Mouse (Mus musculus): Measurements from ENCODE around the gene Capza1. TPM values are rescaled to one million over a fixed set of nuclear protein-coding genes. Genes with fewer than 3 reads are reported as not detected.
A peak's percentile ranks its signal among the peaks of the same experiment; 100 is the strongest.
"Not testable (repeated sequence)": the region's sequence is repeated elsewhere in the genome, so short reads cannot be mapped to it uniquely, and the experiment has no call there.

Gene Capza1
- polyA plus RNA-seq, 1 experiment from 2014 or later, result 200 TPM

DNA sequence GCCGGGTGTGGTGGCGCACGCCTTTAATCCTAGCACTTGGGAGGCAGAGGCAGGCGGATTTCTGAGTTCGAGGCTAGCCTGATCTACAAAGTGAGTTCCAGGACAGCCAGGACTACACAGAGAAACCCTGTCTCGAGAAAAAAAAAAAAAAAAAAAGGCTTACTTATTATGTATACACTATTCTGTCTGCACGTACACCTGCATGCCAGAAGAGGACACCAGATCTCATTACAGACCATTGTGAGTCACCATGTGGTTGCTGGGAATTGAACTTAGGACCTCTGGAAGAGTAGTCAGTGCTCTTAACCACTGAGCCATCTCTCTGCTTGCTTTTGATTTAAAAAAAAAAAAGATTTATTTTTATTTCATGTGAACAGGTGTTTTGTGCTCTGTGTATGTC, 51.1 kb downstream of the Capza1 start:
- H3K9me3 ChIP-seq (replicated peaks); H3K4me3 ChIP-seq; H3K27me3 ChIP-seq (ENCODE audit: low read depth, poor library complexity, severe bottlenecking); H3K27ac ChIP-seq; DNase-seq (ENCODE audit: low spot score): not testable (repeated sequence)
- 93% methylated on average over 7 of the region's 7 CpGs for whole genome bisulfite sequencing
- peaks cover 30% of the 10 kb centered on the region for H3K36me3 ChIP-seq
- H3K4me1 ChIP-seq, result peaks cover 13% of the 10 kb centered on the region

DNA sequence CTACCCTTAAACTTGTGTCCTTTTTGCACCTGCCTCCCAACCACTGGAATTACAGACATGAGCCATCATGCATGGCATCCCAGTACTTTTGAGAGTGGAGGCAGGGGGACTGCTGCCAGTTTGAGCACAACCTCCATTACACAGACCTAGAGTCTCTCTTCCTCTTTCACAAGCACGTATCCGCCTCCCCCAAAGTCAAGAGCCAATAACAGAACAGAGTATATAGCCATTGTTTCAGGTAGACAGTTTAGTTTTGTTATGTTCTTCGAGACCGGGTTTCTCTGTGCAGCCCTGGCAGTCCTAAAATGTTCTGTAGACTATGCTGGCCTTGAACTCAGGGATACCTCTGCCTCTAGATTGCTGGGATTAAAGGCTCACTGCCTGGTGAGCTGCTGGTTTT, 52.1 kb downstream of the Capza1 start:
- WGBS, result 87% methylated on average over 4 of the region's 4 CpGs
- Histone ChIP-seq H3K27ac (no peak overlapping the region), H3K4me3 (no peak overlapping the region), H3K9me3 (replicated peaks) (no peaks in the 10 kb centered on the region), H3K27me3 (ENCODE audit: low read depth, poor library complexity, severe bottlenecking) (no peaks in the 10 kb centered on the region), H3K36me3 (peaks cover 30% of the 10 kb centered on the region), H3K4me1 (peaks cover 8% of the 10 kb centered on the region)
- DNase-seq (ENCODE audit: low spot score), result no peak

DNA sequence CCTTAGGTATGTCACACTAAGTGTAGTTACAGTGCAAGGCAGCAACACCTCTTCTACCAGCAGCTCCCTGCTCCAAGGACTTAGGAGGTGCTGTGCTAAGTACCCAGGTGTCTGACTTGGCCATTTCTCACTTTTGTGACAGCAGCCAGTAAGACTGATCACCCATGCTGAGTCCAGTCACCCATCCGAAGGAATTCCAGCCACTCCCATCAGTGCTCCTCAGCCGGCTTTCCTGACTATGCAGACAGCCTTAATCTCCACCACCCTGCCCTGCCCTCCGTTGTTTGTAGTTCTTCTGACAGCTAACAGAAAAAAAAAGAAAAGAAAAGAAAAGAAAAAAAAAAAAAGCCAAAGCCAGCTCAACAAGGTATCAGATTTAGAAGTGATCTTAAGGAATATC, 52.6 kb downstream of the Capza1 start:
- H3K27me3 ChIP-seq (ENCODE audit: low read depth, poor library complexity, severe bottlenecking), result no peaks in the 10 kb centered on the region
- no peak overlapping the region for H3K27ac ChIP-seq
- no peaks in the 10 kb centered on the region for H3K9me3 ChIP-seq (replicated peaks)
- peaks cover 32% of the 10 kb centered on the region for H3K36me3 ChIP-seq
- no peak for DNase-seq (ENCODE audit: low spot score)
- peaks cover 3% of the 10 kb centered on the region for H3K4me1 ChIP-seq
- no peak overlapping the region for H3K4me3 ChIP-seq
- 17% methylated on average over 3 of the region's 3 CpGs for WGBS

DNA sequence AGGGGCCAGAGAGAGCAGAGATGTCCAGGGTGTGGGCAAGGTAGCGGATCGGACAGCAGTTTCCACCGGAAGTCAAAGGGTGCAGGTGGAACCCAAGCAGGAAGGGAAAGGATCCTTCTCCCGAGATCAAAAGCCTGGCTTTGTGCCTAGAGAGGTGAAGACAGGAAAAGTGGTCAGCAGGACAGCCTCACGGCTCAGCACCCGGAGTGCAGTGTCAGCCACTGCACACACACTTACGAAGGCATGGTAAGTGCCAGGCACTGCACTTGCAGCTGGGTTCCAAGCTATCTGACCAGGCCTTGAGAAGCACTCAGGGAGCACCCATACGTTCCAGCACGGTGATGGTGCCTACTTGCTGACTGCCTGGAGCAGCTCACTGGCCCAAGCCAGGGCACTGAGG, 58.8 kb downstream of the Capza1 start:
- Histone ChIP-seq H3K36me3 (peaks cover 53% of the 10 kb centered on the region), H3K9me3 (replicated peaks) (no peaks in the 10 kb centered on the region)

GRCm38 (mm10) chr3:104804312-104804711, 60.0 kb downstream of the Capza1 start:
- no peak overlapping the region for H3K27ac ChIP-seq
- H3K4me3 ChIP-seq, result no peak overlapping the region
- H3K36me3 ChIP-seq, result peaks cover 65% of the 10 kb centered on the region
- H3K27me3 ChIP-seq (ENCODE audit: low read depth, poor library complexity, severe bottlenecking), result no peaks in the 10 kb centered on the region
- DNase-seq (ENCODE audit: low spot score), result no peak
- H3K4me1 ChIP-seq, result peaks cover 7% of the 10 kb centered on the region
- WGBS, result 92% methylated on average over 10 of the region's 10 CpGs
- no peaks in the 10 kb centered on the region for H3K9me3 ChIP-seq (replicated peaks)

More for the DNA sequence above, 58.8 kb downstream of the Capza1 start:
- WGBS, result 85% methylated on average over 9 of the region's 9 CpGs
- H3K4me3 ChIP-seq, result no peak overlapping the region
- DNase-seq (ENCODE audit: low spot score), result no peak
- no peak overlapping the region for H3K27ac ChIP-seq
- H3K27me3 ChIP-seq (ENCODE audit: low read depth, poor library complexity, severe bottlenecking), result no peaks in the 10 kb centered on the region
- peaks cover 7% of the 10 kb centered on the region for H3K4me1 ChIP-seq

DNA sequence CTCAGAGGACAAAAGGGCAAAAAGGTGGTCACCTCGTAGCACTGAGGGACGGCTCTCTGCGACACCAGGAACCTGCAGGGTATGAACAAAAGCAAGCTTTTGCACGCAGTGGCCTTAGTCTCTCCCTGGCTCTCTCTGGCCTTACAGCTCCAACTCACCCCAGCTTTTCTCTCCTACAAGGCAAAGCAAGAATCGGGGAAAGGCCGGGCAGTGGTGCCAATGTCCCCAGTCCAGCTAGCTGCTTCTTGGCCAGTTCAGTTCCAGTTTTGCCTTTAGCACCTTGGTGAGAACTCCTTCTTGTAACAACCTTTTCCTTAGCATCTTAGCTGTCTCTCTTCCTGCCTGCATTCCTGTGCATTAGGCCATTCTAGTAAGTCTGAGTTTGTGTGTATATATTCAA, 62.8 kb downstream of the Capza1 start:
- H3K4me3 ChIP-seq, result no peak overlapping the region

GRCm38 (mm10) chr3:104800681-104801080, 63.6 kb downstream of the Capza1 start:
- H3K27ac ChIP-seq, result no peak overlapping the region
- H3K9me3 ChIP-seq (replicated peaks), result no peaks in the 10 kb centered on the region
- WGBS, result 96% methylated on average over 11 of the region's 11 CpGs
- peaks cover 16% of the 10 kb centered on the region for H3K4me1 ChIP-seq
- DNase-seq (ENCODE audit: low spot score), result no peak
- peaks cover 90% of the 10 kb centered on the region for H3K36me3 ChIP-seq
- H3K27me3 ChIP-seq (ENCODE audit: low read depth, poor library complexity, severe bottlenecking), result no peaks in the 10 kb centered on the region
- no peak overlapping the region for H3K4me3 ChIP-seq

More for the DNA sequence above, 62.8 kb downstream of the Capza1 start:
- no peak for DNase-seq (ENCODE audit: low spot score)
- no peaks in the 10 kb centered on the region for H3K9me3 ChIP-seq (replicated peaks)
- H3K36me3 ChIP-seq, result peaks cover 84% of the 10 kb centered on the region
- peaks cover 10% of the 10 kb centered on the region for H3K4me1 ChIP-seq
- no peaks in the 10 kb centered on the region for H3K27me3 ChIP-seq (ENCODE audit: low read depth, poor library complexity, severe bottlenecking)
- 90% methylated on average over 6 of the region's 6 CpGs for WGBS
- no peak overlapping the region for H3K27ac ChIP-seq

DNA sequence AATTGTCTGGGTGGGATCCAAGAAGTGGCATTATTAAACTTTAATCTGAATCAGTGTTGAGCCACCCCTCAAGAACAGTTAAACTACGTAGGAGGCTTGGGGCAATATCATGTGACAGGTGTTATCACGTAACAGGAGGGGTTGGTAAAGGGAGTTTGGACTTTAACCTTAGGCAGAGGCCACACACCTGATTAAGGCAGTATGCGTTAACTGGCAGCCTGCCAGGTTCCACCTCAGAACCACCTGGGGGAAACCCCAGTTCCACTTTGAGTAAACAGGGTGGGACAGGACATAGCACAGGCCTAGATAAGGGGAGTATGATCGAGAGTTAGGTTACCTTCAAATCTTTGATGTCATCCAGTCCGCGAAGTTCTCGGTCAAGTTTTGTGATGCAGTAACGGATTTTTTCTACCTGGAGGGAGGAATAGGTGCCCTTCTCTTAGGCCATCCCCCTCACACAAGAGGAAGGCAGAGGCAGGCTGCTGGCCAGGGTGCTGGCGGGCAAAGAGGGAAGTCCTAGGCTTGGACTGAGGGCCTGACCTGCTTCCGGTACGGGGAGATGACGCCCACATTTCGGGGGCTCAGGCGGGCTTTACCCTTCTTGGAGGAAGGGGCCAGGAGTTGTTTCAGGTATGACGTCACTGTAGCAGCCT, 67.7 kb downstream of the Capza1 start:
- Histone ChIP-seq H3K9me3 (replicated peaks) (no peaks in the 10 kb centered on the region), H3K4me3 (no peak overlapping the region), H3K4me1 (peaks cover 51% of the 10 kb centered on the region), H3K27me3 (ENCODE audit: low read depth, poor library complexity, severe bottlenecking) (no peaks in the 10 kb centered on the region), H3K27ac (no peak overlapping the region), H3K36me3 (peaks cover 94% of the 10 kb centered on the region)
- WGBS, result 88% methylated on average over 15 of the region's 15 CpGs
- DNase-seq (ENCODE audit: low spot score), result peak; percentile 29

- Histone ChIP-seq H3K4me3 (no peak overlapping the region), H3K9me3 (replicated peaks) (no peaks in the 10 kb centered on the region), H3K27me3 (ENCODE audit: low read depth, poor library complexity, severe bottlenecking) (no peaks in the 10 kb centered on the region), H3K27ac (peak overlapping the region; percentile 59; the same call in 1 of the 2 replicates), H3K36me3 (peaks cover 87% of the 10 kb centered on the region), H3K4me1 (peaks cover 59% of the 10 kb centered on the region)
- 73% methylated on average over 15 of the region's 15 CpGs for WGBS
- peak; percentile 32 for DNase-seq (ENCODE audit: low spot score)
Observed at GRCm38 (mm10) chr3:104795661-104796340, 68.5 kb downstream of the Capza1 start.

DNA sequence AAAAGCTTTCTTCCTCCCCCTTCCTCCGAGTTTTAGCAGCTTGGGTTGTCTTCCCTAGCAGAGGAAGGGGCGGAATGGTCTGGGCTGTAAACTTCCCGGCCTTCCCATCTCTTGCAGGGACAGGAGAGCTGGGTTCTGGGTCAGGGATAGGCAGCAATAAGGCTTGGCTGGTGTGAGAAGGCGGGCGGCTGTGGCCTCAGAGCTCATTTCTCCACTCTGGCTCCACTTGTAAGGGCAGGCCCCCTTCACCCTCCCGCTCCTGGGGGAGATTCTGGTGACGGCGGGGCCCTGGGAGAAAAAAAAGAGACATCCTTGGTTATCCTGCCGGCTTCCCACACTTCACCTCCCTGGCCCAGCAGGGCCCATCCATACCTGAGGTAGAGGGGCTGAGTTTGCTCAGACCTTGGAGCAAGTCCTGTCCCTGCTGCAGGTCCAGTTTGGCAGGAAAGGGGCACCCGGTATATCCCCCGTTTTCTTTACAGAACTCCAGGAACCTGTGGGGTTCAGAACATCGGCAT, 69.3 kb downstream of the Capza1 start:
- Histone ChIP-seq H3K36me3 (peaks cover 79% of the 10 kb centered on the region), H3K27me3 (ENCODE audit: low read depth, poor library complexity, severe bottlenecking) (no peaks in the 10 kb centered on the region), H3K27ac (peak overlapping the region; percentile 59), H3K4me3 (0 out of 2 replicates have a peak overlapping the region, but pooled peaks have one; percentile 22), H3K4me1 (peaks cover 67% of the 10 kb centered on the region), H3K9me3 (replicated peaks) (no peaks in the 10 kb centered on the region)
- 50% methylated on average over 12 of the region's 12 CpGs for WGBS
- DNase-seq (ENCODE audit: low spot score), result no peak

DNA sequence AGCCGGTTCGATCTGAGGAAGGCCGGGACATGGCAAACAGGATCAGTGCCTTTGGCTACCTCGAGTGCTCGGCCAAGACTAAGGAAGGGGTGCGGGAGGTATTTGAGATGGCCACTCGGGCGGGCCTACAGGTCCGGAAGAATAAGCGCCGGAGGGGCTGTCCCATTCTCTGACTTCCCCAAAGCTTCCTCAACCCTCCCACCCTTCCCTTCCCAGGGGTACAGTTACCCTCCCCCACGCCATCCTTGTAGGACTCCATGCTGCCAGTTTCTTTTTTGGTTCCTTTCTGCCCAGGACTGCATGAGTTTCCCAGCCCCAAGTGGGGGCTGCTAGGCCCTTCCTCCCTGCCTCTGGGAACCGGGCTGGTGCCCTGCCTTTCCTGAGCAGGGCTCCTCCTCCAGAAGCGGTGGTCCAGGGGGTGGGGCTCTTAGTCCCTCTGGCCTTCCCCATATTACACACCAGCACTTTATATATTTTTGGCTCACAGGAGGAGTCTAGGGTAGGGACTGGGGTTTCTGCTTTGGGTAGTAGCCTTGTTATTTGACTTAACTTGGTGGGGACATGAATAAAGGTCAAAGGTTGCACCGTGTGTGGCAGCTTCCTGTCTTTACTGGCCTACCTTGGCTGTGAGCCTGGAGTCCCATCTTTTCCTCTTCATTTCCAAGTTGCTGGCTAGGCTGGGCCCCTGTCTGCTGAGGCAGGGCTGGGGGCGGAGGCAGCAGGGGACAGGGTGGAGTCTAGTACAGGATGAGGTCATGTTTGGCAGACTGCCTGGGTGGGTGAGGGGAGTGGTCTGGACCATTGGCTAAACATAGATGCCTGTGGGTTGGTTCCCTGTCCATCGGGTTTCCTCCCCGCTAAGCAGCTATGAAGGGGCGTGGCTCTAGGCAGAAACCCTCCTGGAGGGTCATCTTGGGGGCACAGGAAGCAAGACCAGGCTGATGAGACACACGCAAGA, 70.2 kb downstream of the Capza1 start:
- Histone ChIP-seq H3K4me3 (peak overlapping the region; percentile 22; the same call in 1 of the 2 replicates), H3K27ac (peak overlapping the region; percentile 79), H3K9me3 (replicated peaks) (no peaks in the 10 kb centered on the region), H3K4me1 (peaks cover 75% of the 10 kb centered on the region), H3K27me3 (ENCODE audit: low read depth, poor library complexity, severe bottlenecking) (no peaks in the 10 kb centered on the region), H3K36me3 (peaks cover 71% of the 10 kb centered on the region)
- 53% methylated on average over 20 of the region's 20 CpGs for WGBS
- peak; percentile 90 for DNase-seq (ENCODE audit: low spot score)

- peaks cover 84% of the 10 kb centered on the region for H3K4me1 ChIP-seq
- no peaks in the 10 kb centered on the region for H3K9me3 ChIP-seq (replicated peaks)
- H3K4me3 ChIP-seq, result no peak overlapping the region
- DNase-seq (ENCODE audit: low spot score), result no peak
- WGBS, result 71% methylated on average over 15 of the region's 15 CpGs
- no peak overlapping the region for H3K27ac ChIP-seq
- H3K36me3 ChIP-seq, result peaks cover 61% of the 10 kb centered on the region
- H3K27me3 ChIP-seq (ENCODE audit: low read depth, poor library complexity, severe bottlenecking), result 0 out of 2 replicates have a peak, but pooled peaks cover 4% of the 10 kb centered on the region
Observed at GRCm38 (mm10) chr3:104792360-104793270, 71.7 kb downstream of the Capza1 start.

All from limb, embryonic 10.5 days (tissue).